Mouse (Mus musculus) kidney, postnatal 14 days (tissue): ENCODE results near the gene Pllp.

Experiments
- DNase-seq: peaks from one replicate; pipeline ENCODE4 v3.0.0; 2022; ENCODE audit warnings: mixed read lengths

Gene Pllp

GRCm38 (mm10) chr8:94702844-94703813 lies 7.1 kb upstream of the Pllp start:
- peak; percentile 87 for DNase-seq

GRCm38 (mm10) chr8:94702156-94702555 lies 6.1 kb upstream of the Pllp start:
- DNase-seq = no peak

GRCm38 (mm10) chr8:94700421-94700935 lies 4.4 kb upstream of the Pllp start:
- DNase-seq = no peak

GRCm38 (mm10) chr8:94699366-94699765 lies 3.3 kb upstream of the Pllp start:
- no peak for DNase-seq

- DNase-seq = no peak
These were observed 1.9 kb upstream of the Pllp start for GRCm38 (mm10) chr8:94697956-94698355.

GRCm38 (mm10) chr8:94696566-94696965 lies 488 bp upstream of the Pllp start:
- no peak for DNase-seq

GRCm38 (mm10) chr8:94695341-94695993 lies 611 bp downstream of the Pllp start:
- peak; percentile 62 for DNase-seq

- no peak for DNase-seq
These were observed 1.4 kb downstream of the Pllp start for GRCm38 (mm10) chr8:94694701-94695100.

GRCm38 (mm10) chr8:94685953-94686352 lies 10.1 kb downstream of the Pllp start:
- DNase-seq = peak; percentile 71

- no peak for DNase-seq
These were observed 11.8 kb downstream of the Pllp start for GRCm38 (mm10) chr8:94684287-94684686.

GRCm38 (mm10) chr8:94682732-94683524 lies 13.2 kb downstream of the Pllp start:
- peak; percentile 41 for DNase-seq

GRCm38 (mm10) chr8:94680414-94680813 lies 15.7 kb downstream of the Pllp start:
- DNase-seq = no peak

GRCm38 (mm10) chr8:94678582-94678981 lies 17.5 kb downstream of the Pllp start:
- DNase-seq = peak; percentile 34

GRCm38 (mm10) chr8:94675923-94676322 lies 20.2 kb downstream of the Pllp start:
- no peak for DNase-seq

- peak; percentile 31 for DNase-seq
These were observed 21.7 kb downstream of the Pllp start for GRCm38 (mm10) chr8:94674384-94674783.

- DNase-seq = peak; percentile 97
These were observed 29.4 kb downstream of the Pllp start, which contains the start of gene Arl2bp for GRCm38 (mm10) chr8:94666456-94667308. TSS of gene Arl2bp (plus strand) at chr8:94666600.

GRCm38 (mm10) chr8:94664722-94665121 lies 31.4 kb downstream of the Pllp start:
- no peak for DNase-seq

GRCm38 (mm10) chr8:94660418-94660817 lies 35.7 kb downstream of the Pllp start:
- DNase-seq = no peak

GRCm38 (mm10) chr8:94658031-94658430 lies 38.0 kb downstream of the Pllp start:
- no peak for DNase-seq

- DNase-seq = no peak
These were observed 41.1 kb downstream of the Pllp start for GRCm38 (mm10) chr8:94654994-94655393.

- DNase-seq = no peak
These were observed 43.1 kb downstream of the Pllp start for GRCm38 (mm10) chr8:94652951-94653350.

GRCm38 (mm10) chr8:94649496-94649895 lies 46.6 kb downstream of the Pllp start:
- DNase-seq = no peak
